Mouse (Mus musculus): ENCODE measurements around the gene Fgfr2.

DNA sequence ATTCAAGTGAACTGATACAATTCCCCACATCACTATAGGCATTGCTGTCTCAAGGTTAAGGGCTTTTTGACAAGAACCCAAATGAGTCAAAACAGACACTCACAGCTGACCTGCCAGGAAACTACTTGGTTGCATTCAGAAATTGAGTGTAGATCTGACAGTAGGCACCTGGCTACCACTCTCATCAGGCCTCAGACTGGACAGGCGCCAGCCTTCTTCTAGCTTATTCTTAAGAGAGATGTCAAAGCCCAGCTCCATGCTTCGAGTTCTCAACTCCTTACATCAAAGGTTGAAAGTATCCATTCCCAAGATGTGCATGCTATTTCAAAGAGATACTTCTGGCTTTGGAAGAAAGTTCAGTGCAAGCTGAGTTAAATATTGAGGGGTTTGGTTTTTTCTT, 2417.9 kb downstream of the Fgfr2 start:
- TF ChIP-seq CTCF (conservative IDR thresholded peaks at IDR 0.05; ENCODE audit: low read length) (no peak), POU5F1 (IDR thresholded peaks at IDR 0.05; ENCODE audit: borderline replicate concordance, low read length) (no peak), NANOG (IDR thresholded peaks at IDR 0.05; ENCODE audit: borderline replicate concordance, low read length) (no peak)

All from E14TG2a.4 (cell line).